Mouse (Mus musculus) bone marrow macrophage, adult 2 months (primary cell): ENCODE results near the gene 2510009E07Rik.

Experiments
- CTCF ChIP-seq: IDR thresholded peaks from 2 replicates; pipeline ENCODE4 v1.5.1; 2012; ENCODE audit warnings: low read depth, mild to moderate bottlenecking, low read length, moderate library complexity
- POLR2A ChIP-seq: IDR thresholded peaks from 2 replicates; pipeline ENCODE4 v1.6.1; 2012; ENCODE audit warnings: mild to moderate bottlenecking, low read depth, low read length, borderline replicate concordance

DNA sequence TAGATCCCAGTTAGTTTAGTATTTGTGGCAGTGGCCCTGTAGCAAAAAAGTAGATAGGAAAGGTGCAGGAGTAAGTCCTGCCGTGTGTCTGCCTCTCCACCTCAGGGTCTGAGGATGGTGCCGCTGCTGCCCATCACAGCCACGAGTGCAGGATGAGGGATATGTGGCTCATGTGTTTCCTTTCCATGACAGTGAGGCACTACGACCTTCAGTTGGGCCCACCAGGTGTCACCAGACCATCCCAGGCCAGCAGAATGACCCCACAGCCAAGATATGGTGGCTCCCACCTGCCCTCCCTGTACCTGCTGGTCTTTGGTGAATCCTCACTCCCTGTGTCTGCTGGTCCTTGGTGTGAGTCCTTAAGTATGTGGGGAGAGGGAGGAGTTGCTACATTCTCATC is 43.3 kb downstream of the 2510009E07Rik start:
- no peak for TF ChIP-seq CTCF
- no peak for TF ChIP-seq POLR2A
